Mouse (Mus musculus) adrenal gland, adult 2 months (tissue): ENCODE data around the gene Bbs9. TPM values are rescaled to one million over a fixed set of nuclear protein-coding genes. Genes with fewer than 3 reads are reported as not detected.

Source experiments
- DNase-seq: peaks from one replicate; pipeline ENCODE4 v3.0.0; 2021
- polyA plus RNA-seq: library from polyadenylated mRNA; depleted of rRNA; stranded (reverse); fragments of >200 nt; gene quantifications from 2 replicates; pipeline ENCODE4 v1.2.3, GENCODE M21; 2012
- total RNA-seq, 2 experiments: library from RNA; stranded (reverse); gene quantifications; 2 replicates each; pipeline ENCODE4 v1.2.3; 2021

Bbs9 gene
- total and polyA plus RNA-seq, 3 experiments = 4.3 to 18.0 (median 12.8) TPM

DNA sequence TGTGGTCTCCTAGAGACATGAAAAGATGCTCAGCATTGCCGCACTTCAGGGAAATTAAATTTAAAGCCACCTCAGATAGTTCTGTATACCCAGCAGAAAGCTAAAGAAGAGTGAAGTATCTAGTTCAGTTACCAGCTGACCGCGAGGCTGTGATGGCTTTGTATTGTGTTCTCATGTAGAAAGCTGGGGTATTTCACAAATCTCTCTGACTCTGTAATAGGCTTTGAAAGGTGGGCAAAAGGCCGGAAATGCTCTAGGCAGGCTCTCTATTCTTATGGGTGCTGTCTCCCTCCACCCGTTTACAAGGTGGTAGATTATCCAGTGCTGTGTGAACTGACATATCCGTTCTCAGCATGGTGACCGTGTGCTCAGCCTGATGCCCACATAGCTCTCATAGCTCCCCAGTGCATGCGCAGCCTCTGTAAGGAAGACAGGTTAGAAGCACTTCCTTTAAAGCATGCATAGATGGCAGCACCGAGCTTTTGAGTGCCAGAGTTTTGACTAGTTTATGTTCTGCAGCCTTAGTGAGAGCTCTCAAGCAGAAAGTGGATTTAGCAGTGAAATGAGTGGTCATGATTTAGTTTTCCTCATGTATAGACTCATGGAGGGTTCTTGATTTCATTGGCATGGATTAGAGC, 57.4 kb downstream of the Bbs9 start:
- DNase-seq = peak; percentile 11

DNA sequence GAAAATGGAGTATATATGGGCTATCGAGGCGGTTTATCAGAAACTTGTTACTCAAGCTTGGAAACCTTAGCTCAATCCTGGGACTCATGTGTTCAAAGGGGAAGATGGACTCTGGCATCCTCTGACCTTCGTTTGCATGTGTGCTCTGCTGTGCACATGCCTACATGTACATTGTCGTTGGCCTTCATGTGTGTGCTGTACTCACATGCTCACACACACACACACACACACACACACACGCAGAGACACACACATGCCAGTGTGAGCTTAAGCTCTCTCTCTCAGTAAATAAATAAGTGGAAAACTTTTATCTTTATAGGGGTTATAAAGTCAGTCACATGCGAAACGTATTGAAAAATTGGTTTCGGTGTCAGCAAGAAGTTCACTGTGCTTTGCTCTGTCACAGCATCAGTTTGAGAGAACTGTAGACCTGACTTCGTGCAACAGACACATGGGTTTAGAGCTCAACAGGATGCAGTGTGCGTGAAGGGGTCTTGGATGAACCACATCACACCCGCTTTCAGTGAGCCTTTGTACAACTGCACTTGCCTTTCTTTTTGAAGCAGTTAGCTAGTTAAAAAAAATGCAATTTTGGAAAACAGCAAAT, 62.4 kb downstream of the Bbs9 start:
- no peak for DNase-seq

DNA sequence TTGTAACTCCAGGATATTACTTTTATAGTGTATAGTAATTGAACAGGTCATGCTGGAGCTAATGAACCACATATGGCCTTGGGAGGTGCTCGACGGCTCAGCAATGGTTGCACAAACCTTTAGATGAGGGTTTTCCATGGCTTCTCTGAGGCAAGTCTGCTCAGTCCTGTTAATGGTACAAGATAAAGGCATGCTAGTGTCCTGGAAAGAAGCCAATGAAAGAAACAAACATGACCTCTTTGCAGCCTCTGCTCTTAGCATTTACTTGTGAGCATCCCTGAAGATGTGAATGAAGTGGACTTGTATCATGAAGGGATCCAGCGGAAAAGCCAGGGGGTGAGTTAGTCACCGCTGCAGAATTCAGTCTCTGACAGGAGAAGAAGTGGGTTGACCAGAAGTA, 64.0 kb downstream of the Bbs9 start:
- no peak for DNase-seq

DNA sequence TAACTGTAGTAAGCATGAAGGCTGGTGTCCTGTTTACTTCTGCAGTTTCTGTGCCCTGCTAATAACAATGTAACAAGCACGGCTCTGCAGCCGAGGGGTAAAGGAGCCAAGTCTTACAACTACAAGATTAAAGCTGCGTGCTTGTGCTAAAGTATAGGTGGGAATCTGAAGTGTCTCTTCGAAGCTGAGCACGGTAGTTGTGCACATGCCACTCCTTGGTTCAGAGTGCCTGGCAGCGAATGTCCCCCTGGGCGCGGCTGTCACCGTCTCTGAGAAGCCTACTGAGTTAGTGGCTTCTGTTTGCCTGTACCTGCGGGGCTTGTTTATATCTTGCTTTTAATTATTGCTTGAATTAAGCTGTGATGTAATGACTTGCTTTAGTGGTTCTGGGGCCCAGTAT, 65.6 kb downstream of the Bbs9 start:
- no peak for DNase-seq

DNA sequence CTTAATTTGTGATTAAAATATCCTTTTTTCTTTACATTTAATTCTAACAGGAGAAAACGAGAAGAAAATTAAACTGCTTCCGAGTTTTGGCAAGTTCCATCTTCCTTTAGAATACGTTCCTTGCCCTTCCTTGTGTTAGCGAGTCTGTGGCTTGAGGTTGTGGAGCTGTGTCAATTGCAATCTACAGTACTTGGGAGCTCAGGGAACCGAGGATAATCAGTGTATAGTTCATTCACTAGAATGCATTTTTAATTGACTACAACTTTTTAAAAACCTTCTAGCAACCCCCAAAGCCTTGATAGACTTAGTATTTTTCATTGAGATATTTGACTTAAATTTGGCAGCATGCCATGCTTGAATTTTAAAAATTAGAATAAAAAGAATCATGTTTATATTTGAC, 68.0 kb downstream of the Bbs9 start:
- DNase-seq = no peak

DNA sequence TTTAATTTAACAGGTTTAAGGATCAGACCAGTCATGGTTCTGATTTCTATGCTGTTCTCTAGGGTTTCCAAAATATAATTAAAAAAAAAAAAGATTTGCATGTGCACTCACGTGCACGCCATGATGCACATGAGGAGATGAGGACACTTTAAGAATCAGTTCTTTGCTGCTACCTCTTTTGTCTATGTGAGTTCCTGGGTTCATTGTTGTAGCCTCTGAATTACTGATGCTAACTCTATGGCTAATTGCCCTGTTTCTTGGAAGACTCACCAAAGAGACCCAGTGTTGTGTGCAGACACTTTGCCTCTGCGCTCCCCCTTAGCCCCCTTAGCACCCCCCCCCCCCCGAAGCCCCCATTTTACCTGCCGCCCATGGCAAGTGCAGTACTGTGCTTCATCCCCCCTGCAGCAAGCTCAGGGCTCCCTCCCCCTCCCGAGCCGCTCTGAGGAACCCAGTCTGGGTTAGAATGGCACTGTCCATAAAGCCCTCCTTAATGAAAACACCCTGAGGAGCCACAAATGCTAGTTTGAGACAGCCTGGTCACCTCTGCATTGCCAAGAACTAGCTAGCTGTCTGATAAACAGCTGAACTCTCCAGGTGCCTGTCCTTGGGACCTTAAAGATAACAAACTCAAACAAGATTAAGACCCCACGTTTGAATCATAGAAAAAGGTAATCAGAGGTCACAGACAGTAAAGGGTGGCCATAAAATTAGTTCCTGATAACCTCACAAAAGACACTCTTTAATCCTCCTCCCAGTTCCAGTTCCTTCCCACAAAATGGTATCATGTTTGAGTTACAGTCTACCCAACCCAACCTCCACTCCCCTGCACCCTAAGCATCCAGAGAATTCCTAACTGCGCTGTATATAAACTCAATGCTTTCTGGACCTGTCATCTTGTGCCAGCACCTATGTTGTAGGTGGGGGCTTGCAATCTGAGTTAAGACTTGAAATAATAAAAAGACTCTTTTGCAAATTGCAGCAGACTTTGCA, 69.1 kb downstream of the Bbs9 start:
- DNase-seq = no peak

DNA sequence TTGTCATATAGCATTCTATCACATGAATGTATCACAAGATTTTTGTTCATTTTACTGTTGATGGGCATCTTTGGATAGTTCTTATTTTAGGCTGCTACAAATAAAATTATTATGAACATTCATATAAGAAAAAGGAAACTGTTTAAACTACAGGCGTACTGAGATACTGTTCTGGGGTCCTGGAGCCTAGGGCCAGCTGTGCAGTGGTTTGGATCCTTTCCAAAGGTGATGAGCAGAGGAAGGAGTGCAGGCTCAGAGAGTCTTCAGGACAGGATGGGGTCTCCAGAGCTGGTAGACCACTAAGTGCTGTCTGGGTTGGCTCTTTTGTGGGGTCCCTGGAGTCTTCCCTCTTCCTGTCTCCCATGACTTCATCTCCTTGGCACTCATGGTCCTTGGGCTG, 75.8 kb downstream of the Bbs9 start:
- no peak for DNase-seq

DNA sequence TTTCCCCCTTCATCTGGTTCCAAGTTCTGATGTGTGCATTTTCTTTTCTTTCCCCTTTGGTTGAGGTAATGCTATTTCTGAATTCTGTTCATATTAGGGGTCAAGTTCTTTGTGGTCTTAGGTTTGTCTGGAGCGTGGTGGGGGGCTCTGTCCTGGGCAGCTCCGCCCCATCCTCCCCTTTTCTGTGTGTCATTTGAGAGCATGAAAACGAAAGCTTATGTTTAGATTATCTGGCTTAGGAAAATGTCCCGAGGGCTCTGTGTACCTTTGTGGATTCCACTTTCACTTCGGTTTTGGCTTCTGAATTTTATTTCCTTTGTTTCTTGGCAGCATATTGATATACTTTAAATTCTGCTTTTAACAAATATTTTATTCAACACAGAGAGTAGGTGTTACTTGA, 80.6 kb downstream of the Bbs9 start:
- no peak for DNase-seq

DNA sequence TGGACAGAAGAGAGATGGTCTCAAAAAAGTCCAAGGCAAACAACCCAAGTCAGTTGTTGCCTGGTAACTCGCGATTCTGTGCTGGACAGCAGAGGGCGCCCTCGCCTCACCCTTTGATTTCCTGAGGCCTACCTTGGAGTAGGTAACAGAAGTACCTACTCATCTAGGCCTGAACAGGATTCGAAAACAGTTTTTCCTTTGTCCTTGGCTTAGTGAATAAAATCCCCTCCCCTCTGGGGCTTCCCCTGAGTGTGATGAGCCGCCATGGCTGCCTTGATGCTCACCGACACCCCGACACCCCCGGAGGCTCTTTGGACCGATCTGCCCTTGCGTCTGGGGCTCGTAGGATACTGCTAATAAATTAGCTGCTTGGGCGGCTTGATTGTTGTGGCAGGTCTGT, 82.0 kb downstream of the Bbs9 start:
- peak; percentile 63 for DNase-seq

DNA sequence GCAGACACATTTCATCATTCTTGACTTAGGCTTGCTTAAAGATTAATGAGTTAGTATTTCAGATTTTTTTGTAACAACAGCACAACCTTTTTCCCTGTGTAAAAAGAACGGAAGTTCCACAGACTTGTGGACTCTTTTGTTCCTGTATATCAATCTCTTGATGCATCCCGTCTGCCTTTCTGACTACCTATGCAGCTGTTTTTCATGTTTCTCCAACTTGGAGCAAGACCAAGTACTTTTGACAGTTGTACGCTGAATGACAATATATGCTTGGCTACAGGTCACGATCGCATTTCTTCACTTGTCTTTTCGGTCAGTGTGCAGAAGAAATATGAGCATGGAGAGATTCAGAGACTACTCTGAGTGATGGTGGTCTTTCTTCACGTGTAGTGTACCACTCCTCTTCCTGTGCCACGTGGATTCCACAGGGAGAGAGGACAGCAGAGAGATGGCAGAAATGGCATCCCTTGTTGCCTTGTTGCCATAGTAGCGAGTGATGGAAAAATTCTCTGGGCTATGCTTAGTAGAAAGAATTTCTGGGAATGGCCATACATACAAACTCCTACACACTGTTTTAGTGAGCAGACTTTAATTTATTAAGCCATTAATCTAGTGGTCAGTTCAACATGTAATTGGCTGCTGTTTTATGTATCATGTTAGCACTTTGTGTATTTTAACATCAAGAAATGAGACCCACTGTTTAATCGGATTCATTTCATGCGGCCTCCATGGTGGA, 88.3 kb downstream of the Bbs9 start:
- no peak for DNase-seq

DNA sequence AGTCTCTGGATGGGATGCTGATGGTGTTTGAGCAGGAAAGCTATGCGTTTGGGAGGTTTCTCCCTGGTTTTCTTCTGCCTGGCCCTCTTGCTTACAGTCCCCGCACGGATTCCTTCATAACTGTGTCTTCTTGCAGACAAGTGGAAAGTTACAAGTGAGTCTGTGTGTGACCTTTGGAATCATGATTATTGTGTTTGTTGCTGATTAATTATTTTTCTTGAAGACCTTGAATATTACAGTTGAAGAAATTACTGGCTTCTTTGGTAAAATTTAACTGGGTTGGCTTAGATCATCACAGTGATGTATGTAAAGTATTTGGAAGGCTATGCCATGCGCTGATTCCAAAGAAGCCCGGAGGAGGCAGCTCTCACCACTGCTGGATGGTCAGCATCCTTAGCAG, 92.2 kb downstream of the Bbs9 start:
- DNase-seq = peak; percentile 23

DNA sequence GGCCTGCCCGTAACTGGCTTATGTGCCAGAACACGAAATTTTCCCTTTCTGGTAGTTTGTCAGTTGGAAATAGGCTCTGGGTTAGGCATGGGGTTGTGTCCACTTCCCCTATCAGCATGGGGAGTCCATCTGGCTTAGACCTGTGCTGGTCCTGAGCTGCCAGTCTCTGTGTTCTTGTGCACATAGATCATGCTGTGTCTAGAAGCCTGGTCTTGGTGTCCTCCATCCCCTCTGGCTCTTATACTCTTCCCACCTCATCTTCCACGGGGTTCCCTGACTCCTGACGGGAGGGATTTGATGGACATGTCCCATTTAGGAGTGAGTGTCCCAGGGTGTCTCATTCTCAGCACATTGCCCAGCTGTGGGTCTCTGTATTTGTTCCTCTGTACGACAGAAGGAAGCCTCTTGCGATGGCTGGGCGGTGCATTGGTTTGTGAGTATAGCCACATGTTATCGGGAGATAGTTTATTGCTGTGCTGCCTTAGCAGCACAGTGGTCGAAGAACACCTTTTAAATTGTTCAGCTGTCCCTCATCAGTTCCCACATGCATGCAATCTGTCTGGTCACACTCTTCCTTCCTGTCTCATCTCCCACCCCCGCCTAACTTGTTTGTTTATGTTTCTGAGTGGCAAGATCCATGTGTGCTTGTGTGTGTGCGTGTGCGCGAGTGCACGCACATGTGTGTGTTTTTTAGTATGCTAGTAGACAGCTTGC, 101.1 kb downstream of the Bbs9 start:
- DNase-seq = no peak

DNA sequence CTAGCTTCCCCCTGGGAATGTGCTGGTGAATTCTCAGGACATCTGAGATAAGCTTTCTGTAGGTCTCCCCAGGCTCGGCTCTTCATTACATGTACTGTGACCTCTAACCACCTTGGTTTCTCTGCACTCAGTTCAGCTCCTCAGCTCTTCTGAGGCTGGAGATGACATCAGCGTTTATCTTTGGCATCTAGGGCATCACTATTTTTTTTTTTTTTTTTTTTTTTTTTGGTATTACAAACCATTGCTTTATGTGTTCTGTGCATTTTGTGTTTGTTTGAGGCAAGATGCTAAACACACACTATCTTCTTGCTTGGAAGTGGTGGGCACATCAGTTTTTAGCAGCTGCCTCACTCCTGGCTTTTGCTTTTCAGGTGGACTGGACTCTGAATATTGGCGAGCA, 102.8 kb downstream of the Bbs9 start:
- DNase-seq = no peak

DNA sequence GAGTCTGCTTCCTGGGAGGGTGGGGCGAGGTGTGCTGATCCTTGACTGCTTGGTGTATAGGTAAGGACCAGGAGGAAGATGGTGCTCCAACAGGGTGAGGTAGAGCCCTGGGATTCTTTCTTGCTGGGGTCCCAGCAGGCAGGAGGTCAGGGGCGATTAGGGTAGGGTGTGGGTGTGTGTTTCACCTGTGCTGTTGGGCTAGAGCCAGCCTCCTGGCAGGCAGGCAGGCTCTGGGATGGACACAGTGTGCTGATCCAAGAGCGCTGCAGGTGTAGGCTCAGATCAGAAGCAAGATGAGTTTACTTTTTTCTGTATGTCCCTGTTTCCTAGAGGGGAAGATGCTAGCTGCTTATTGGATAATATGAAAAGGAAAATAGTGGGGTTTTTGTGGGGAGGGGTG, 108.7 kb downstream of the Bbs9 start:
- no peak for DNase-seq

DNA sequence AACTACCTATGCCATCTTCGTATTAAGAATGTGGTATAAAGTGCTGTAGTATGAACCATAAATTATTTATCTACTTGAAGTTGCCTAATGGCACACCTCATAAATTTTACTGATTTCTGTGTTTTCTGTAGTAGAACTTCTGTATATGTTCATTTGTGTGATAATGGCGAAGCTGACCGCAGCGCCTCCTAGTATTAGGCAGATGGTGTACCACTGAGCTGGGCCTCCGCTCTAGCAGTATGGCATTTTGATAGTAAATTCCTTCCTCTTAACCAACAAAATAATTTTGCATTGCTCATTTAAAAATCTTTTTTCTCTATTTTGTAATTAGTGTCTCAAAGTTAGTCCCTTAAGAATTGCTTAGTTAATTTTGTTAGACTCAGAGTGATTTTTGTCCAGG, 117.5 kb downstream of the Bbs9 start:
- no peak for DNase-seq

DNA sequence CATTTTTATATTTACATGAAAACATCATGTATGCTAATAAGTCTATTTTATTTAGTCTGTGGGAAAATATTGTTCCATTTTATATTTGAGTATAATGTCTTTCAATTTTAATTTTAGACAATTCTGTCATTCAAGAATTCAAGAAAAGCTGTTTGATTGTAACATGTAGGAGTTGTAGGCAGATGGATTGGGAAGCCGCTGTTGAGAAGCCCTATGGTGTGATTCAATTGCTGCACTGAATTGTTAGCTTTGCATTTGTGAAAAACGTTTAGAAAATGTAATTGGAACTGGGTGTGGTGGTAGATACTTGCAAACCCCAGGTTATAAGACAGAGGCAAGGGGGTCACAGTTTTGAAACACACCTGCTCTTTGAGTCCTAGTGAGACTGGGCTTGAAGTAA, 121.1 kb downstream of the Bbs9 start:
- no peak for DNase-seq

DNA sequence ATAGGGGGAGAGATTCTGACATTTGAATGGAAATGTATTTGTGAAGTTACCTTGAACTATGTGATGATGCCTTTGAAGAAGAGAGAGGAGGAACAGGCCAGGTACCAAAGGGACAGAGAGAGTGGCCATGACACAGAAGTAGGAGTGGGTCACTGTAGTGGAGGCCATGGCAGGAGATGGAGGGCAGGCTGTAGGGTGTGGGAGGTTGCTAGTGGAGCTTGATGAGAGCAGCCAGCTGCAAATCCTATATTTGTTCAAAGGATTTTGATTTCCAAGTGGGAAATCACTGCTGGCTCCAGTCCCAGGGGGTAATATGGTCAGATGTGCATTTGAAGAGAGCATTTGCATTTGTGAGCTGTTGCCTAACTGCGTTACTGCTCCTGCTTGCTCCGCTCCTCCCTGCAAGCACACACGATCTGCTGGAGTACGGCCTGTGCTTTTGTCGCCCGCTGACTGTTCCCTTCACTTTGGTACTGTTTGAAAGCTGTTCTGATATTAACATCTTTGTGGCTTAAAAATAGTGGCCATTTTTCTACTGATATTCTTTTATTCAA, 137.8 kb downstream of the Bbs9 start:
- peak; percentile 7 for DNase-seq

DNA sequence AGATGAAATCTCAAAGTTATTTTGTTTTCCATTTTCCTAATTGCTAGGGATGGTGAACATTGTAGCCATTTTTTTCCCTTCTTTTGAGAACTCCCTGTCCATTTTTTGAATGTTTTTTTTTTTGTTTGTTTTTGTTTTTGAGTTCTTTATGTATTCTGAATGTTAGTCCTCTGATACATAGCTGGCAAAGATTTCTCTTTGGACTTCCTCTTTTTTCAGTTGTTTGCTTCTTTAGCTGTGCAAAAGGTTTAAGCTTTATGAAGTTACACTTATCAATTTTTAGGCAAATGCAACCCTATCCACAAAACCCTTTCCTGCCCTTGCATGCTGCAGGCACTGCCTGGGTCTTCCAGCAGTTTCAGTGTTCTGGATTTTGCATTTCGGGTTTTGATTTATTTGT, 143.7 kb downstream of the Bbs9 start:
- DNase-seq = no peak

DNA sequence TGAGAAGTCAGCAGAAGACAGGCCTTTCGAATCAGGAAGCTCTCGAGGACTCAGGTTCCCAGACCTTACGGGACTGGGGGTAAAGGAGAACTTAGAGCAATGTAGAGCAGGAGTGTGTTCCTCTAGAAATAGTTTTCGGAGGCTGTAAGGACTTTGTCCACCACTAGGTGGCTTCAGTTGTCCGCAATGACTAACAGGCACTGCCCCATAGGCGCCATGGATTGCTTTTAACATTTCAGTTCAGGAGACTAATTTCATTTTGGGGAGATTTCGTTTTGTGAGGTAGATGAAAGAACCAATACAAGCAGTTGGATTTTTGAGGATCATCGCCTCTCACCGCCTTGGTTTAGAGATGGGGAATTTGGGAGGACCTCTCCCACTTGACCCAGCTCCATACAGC, 149.5 kb downstream of the Bbs9 start:
- DNase-seq = peak; percentile 45

DNA sequence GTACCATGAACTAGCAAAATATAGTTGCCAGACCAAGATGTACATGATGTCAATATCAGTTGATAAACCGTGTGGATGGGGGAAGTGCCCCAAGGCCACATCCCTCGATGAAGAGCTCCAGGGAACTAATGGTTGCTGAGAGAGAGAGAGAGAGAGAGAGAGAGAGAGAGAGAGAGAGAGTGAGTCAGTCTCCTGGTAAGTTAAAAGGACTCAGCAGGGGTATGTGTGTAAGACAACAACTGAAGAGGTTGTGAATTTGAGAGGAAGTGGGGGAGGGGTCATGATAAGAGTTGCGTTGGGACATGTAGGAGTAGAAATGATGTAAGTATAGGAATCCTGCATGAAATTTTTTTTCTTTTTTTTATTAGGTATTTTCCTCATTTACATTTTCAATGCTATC, 150.5 kb downstream of the Bbs9 start:
- DNase-seq = no peak

DNA sequence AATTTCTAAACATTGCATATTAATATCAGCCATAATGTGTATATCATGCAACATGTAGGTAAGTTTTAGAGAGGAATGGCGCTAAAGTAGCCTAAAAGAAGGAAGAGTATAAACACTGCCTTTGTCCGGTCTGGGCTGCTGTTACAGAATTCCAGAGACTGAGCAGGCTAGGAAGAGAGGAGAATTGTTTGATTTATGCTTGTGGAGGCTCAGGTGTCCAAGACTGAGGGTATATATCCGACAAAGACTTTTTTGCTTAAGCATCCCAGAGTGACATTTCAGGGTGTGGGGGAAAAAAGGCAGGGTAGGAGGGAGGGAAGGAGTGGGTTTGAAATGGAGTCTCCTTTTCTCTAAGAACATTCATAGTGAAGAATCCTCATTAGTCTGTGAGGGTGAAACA, 152.4 kb downstream of the Bbs9 start:
- no peak for DNase-seq
